Mouse (Mus musculus) kidney, postnatal 4 days (tissue): ENCODE data around the gene Alpk1.

ENCODE experiments used
- DNase-seq, 2 experiments: peaks; one replicate each; pipeline ENCODE4 v3.0.0; 2021; ENCODE audit warnings: mixed read lengths in 2 of 2

Gene Alpk1

GRCm38 (mm10) chr3:127743614-127744365 lies 36.5 kb downstream of the Alpk1 start:
- DNase-seq, result no peak

DNA sequence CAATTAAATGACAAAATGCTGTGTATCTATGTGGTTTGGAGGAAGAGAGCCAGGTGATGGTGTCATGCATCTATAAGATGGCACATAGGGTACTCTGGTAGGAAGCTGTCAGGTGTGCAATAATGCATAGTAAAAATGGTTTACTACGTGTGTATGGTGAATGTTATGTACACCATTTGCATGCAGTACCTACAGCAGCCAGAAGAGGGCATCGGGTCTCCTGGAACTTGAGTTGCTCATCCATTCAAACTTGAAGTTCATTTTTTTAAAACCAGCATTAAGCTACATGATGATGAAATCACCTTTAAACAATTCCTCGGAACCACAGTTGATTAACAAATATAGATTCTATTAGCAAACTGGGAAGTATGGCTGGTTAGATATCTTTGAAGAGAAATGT lies 38.9 kb downstream of the Alpk1 start:
- DNase-seq, result peak in 1 of 2 experiments; percentile 16

DNA sequence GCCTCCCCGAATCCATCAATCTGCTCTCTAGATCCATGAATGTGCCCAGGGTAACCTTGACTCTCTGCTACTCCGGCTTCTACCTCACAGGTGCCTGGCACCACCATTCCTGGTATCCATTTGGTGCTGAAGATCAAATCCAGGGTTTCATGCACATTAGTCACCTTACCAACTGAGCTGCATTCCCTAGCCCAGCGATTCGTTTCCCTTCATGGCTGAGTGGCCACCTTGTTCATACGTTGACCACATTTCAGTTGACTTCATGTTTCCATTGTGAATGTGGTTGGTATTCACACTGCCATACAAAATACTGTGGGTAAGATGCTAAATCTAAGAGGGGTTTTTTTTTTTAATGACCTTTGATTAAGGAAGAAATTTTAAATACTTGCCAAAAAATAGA lies 42.5 kb downstream of the Alpk1 start:
- no peak for DNase-seq

DNA sequence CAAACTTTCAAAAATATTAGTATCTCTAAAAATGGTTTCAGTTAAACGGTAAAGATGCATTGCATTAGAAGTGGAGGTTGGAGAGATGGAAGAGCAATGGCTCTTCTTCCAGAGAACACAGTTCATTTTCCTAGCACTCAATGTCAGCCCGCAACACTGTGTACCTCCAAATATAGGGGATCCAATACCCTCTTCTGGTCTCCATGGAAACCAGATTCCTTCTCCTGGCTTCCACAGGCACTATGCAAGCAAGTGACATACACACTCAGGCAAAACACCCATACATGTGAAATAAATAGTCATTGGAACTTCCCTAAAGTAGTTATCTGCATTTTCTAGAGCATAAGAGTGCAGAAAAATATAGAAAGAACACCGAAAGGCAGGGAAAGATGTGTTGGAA lies 44.9 kb downstream of the Alpk1 start:
- DNase-seq, result no peak

DNA sequence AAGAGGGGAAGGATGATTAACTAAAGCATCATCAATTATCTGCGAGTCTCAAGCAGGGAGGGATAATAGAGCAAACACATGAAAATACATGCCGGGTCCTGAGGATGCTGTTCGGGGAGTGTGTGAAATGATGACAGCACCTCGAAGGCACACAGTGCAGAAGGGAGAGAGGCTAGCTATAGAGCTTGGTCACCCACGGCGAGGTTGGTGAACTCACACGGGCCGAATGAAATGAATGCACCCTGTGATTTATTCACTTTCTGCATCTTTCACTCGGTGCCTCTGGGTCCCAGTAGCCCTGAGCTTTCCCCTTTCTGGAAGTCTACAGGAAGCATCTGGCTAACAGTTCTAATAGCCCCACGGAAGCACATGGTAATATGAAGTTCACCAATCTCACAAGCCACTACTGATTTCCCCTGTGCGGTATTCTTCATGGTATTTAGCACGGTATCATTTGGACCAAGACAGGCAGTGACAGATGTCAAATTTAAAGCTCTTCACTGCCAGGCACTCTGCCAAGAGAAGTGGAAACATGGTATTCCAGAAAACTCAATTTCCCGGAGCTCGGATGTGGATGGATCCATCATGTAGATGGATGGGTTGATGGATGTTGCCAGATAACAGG lies 50.7 kb downstream of the Alpk1 start:
- no peak for DNase-seq

DNA sequence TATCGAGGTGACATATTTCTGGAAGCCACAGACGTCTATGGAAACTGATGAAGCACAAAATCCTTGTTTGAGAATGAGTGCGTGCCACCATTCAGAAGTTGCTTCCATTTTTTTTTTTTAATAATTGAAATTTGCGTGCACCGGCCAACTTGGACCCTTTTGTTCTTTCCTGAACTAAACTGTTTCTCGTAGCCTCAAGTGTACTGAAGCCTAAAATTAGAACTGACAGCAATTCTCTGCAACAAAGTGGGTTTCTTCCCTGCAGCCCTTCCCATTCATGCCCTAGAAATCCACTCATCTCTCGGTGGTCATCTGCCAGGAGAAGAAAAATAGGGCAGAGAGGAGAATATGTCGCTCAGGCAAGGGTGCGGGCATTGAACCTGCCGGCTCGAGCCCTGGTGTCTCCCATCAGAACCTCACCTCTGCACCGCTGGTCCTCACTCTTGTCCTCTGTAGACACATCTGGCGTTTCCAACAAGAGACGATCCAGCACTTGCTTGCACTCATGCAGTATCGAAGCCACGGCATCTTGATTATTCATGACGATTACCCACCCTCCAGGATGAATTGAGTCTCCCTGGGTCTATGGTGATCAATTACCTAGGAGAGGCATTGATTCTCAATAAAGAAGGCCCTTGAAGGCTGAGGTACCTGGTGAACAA lies 51.3 kb downstream of the Alpk1 start:
- no peak for DNase-seq

DNA sequence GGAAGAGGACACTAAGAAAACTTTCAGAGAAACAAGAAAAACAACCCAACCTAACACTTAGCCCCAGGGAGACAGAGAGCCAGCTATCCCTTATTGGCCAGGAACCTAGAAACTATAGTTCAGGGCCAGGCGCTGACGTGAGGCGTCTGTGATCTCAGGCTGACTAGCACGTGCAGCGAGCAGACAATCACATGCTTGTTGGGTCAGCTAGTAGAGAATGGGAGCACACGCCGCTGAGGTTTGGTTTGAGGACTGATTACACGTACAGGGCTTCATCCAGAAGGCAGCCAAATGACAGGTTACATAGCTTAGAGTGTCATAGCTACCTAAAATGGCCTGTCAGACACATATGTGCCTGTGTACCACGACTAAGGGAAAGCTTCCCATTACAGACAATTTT lies 52.3 kb downstream of the Alpk1 start:
- no peak for DNase-seq

DNA sequence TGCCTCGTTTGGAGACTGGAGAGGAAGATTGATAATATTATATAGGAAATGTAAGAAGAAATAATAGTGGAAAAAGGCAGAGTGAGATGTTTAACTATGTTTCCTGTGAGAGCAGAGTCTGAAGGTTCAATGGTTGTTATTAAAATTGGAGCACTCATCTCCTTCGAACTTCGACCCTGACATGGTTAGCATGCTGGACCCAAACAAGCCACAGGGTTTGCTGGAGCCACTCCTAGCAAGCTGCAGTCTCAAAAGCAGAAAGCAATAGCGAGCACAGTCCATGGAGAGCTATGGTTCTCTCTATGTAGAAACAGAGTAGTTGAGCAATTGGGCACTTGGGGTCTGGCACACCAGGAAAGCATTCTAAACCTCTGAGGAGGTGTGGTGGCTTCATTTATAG lies 59.4 kb downstream of the Alpk1 start:
- DNase-seq, result no peak

GRCm38 (mm10) chr3:127720050-127720449 lies 60.3 kb downstream of the Alpk1 start:
- no peak for DNase-seq

DNA sequence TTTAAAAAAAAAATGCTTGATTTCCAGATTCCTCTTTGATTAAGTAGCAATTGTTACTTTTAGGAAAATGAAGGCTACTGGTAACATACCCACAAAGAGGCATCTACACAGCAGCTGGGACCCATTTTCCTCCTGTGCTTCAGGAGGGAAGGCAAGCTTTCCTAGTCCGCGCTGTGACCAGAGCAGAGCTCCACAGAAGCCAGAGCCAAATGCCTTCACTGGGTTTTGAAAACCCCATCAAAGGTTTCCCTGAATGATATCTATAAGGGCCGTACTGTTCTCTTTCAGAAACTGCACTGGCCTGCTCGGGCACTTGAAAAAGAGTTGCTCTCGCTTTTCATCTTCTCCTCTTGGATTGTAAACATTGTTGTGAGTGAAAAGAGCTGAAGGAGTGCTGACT lies 60.7 kb downstream of the Alpk1 start:
- DNase-seq, result no peak

DNA sequence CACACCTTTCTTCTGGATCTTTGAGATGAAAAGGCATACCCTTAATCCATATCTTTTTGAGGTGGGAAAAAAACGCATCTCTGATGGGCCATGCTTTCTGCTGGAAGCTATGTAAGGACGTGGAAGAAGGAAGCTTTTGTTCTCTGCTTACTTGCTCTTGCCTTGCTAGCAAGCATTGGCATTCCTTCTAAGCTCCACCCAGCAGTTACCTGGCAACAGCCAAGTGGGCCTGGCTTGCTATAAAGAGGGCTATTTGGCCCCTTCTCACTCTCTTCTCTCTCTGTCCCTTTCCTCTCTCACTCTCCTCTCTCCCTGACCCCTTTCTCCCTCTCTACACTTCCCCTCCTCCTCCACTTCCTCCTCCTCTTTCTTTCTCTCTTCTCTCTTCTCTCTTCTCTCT lies 63.6 kb downstream of the Alpk1 start:
- DNase-seq, result no peak

- DNase-seq, result no peak
Observed at GRCm38 (mm10) chr3:127713112-127713511, 67.2 kb downstream of the Alpk1 start.

DNA sequence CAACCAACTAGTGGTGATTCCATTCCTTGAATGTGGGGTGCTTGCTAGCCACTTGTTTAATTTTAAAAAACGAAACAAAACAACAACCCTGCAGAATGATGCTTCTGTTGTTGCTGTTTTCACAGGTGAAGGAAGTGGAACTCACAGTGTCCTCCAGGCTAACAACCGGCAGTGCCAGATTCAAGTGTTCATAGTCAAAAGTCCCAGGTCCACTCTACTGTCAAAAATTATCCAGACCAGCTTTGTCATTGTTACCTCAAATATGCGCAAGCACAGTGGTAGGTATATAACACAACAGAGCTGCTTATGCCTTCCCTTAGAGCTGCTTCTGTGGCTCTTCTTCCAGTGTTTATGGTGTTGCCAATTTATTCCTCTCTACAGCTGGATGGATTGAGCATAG lies 68.8 kb downstream of the Alpk1 start:
- DNase-seq, result no peak

DNA sequence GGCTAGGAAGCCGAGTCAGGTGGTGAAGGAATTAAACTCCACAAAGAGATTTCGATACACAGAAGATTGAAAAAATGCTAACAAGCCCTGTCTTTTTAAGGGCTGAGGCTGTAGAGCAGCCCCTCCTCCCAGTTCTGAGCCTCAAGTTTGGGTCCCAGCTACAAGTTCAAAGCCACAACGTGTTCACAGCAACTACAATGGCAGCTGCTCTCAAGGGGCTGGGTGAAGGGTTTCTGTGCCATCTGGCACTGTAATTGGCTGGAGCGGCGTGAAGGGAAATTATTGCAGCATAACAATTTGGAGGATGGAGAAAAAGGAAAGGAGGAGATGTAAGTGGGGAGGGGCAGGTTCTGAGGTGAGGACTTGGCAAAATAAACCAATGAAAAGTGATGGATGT lies 73.2 kb downstream of the Alpk1 start:
- DNase-seq, result no peak

DNA sequence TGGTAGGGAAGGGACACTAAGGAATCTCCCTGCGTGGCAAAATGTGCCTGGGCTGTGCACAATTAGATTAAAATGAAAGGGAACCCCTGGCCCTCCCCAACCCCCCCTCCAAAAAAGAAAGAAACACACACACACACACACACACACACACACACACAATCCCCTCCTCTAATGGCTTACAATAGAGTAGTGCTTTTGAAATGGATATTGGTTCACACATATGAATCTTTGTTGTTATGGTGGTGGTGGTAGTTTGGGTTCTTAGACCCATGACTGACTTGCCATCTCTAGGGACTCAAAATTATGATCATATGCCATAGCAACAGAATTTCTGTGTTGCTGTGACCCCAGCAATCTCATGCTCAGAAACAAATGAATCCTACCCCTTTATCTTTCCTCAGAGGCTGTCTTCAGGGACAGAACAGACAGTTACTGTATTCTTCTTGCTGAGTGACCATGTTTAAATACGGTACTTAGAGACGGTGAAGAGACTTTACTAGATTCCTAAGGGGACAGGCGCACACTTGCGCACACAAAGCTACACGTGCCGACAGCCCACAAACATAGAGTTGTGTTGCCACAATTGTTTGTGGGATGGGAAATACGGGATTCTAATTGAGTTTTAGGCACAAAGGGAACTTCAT lies 73.8 kb downstream of the Alpk1 start:
- DNase-seq, result no peak

- peak; percentile 52 to 55 for DNase-seq
Observed at GRCm38 (mm10) chr3:127705515-127706444, 74.5 kb downstream of the Alpk1 start.

DNA sequence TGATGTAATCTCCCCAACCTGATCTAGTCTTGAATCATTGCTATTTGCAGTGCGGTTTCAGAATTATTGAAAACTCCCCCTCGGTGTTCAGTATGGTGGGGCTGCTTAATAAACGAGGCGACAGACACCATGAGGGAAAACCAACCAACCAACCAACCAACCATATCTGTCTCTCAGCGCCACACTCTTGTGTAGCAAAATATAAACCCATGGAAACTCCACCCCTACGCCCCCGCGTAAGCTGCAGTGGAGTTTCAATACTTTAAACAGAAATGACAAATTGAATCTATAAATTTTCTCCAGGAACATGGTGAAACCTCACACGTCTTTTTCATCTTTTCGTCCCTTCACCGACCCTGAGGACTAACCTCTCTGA lies 75.2 kb downstream of the Alpk1 start:
- DNase-seq, result no peak

DNA sequence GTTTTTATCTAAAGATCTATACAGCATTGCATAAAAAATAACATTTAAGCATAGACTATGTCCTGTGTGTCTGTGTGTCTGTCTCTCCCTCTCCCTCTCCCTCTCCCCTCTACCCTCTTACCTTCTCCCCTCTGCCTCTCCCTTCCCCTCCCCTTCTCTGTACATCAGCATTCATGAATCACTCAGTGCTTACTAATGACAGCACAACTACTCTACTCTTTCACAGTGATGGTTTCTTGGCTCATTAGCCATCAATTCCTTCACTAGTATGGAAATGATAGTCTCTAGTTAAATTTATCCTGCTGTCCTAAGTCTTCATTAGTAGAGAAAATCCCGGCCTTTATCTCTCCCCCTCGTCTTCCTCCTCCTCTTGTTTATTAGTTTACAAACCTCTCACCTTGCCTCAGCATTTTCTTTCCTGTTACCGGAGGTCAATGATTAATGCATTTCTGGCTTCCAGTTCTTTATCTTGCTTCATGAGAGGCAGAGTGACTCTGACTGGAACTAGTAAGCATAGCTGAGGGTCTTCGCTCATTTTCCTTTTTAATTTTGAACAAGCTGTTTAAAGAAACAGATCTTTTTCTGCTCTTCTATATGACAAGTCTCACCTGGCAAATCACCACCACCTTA lies 79.0 kb downstream of the Alpk1 start:
- DNase-seq, result no peak

- no peak for DNase-seq
Observed at GRCm38 (mm10) chr3:127698636-127699035, 81.7 kb downstream of the Alpk1 start.

DNA sequence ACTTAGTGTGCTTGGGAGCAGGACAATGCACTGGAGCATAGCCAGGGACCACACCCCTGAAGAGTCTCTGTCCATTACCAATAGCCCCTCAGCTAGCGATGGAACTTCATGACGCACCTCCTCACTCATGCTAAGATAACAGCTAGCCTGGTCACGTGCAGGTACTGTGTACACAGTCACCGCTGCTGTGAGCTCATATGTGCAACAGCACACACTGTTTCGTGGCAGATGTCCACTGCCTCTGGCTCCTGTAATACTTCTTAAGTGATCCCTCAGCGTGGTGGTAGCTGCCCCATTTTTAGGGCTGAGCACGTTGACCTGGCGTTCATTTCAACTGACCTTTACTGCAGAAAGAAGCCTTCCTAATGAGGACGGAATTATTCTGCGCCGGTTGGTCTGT lies 83.8 kb downstream of the Alpk1 start:
- DNase-seq, result no peak

- DNase-seq, result peak; percentile 5 to 13
Observed at GRCm38 (mm10) chr3:127694802-127695771, 85.2 kb downstream of the Alpk1 start.
